Mouse (Mus musculus): ENCODE results near the gene Il12rb2. TPM values are rescaled to one million over a fixed set of nuclear protein-coding genes. Genes with fewer than 3 reads are reported as not detected.

Gene Il12rb2
- total and polyA plus RNA-seq, 3 experiments: 0.11 to 0.19 TPM; not detected in 1

GRCm38 (mm10) chr6:67318451-67318850, 57.5 kb downstream of the Il12rb2 start (continued):
- TF ChIP-seq ELF1 (IDR thresholded peaks at IDR 0.05; ENCODE audit: low read depth, low read length): no peak

GRCm38 (mm10) chr6:67317827-67318338, 58.1 kb downstream of the Il12rb2 start:
- 0 out of 2 replicates have a peak overlapping the region, but pooled peaks have one; percentile 17 for H3K9ac ChIP-seq (ENCODE audit: control insufficient read depth, low read depth, low read length, poor library complexity, severe bottlenecking)
- no peak overlapping the region for H3K27ac ChIP-seq (ENCODE audit: control insufficient read depth, low read depth, low read length)
- peak overlapping the region; percentile 23 to 25; a peak in 3 of 4 replicates for H3K4me3 ChIP-seq (ENCODE audit: control insufficient read depth in 1 of 2, insufficient read depth in 1 of 2, low read depth in 2 of 2, low read length in 2 of 2)
- H3K79me2 ChIP-seq (ENCODE audit: control insufficient read depth, insufficient read depth, low read length, poor library complexity): no peaks in the 10 kb centered on the region
- H3K36me3 ChIP-seq (ENCODE audit: control insufficient read depth in 1 of 2, insufficient read depth in 2 of 2, low read length in 2 of 2): peaks cover 0 to 2% of the 10 kb centered on the region in 2 experiments; a peak in 1 of 4 replicates
- DNase-seq (ENCODE audit: low read depth, low spot score): no peak
- H3K9me3 ChIP-seq (replicated peaks; ENCODE audit: insufficient read depth, low read length): no peaks in the 10 kb centered on the region
- TF ChIP-seq ZC3H11A (IDR thresholded peaks at IDR 0.05; ENCODE audit: low read depth, low read length) (no peak), TCF12 (IDR thresholded peaks at IDR 0.05; ENCODE audit: low read depth, low read length) (no peak), GABPA (IDR thresholded peaks at IDR 0.05; ENCODE audit: low read depth, low read length) (no peak), MAFK (IDR thresholded peaks at IDR 0.05; ENCODE audit: borderline replicate concordance, low read depth, low read length) (no peak), POLR2AphosphoS2 (IDR thresholded peaks at IDR 0.05; ENCODE audit: low read length) (no peak), RAD21 (IDR thresholded peaks at IDR 0.05; ENCODE audit: low read depth, low read length) (no peak), E2F4 (IDR thresholded peaks at IDR 0.05; ENCODE audit: borderline replicate concordance, low read depth, low read length) (no peak), BHLHE40 (IDR thresholded peaks at IDR 0.05; ENCODE audit: borderline replicate concordance, low read depth, low read length) (no peak), POLR2AphosphoS5 (IDR thresholded peaks at IDR 0.05; ENCODE audit: borderline replicate concordance, low read depth, low read length) (no peak), KAT2A (conservative IDR thresholded peaks at IDR 0.05; ENCODE audit: low read depth, low read length) (no peak), CHD1 (IDR thresholded peaks at IDR 0.05; ENCODE audit: low read depth, low read length) (no peak)
- H3K4me1 ChIP-seq (ENCODE audit: control insufficient read depth in 1 of 2, insufficient read depth in 2 of 2, low read length in 2 of 2): no peaks in the 10 kb centered on the region
- no peaks in the 10 kb centered on the region for H3K27me3 ChIP-seq (ENCODE audit: control insufficient read depth in 1 of 2, insufficient read depth in 2 of 2, low read length in 2 of 2)

GRCm38 (mm10) chr6:67317068-67317467, 58.9 kb downstream of the Il12rb2 start:
- peaks cover 0 to 2% of the 10 kb centered on the region in 2 experiments; a peak in 1 of 4 replicates for H3K36me3 ChIP-seq (ENCODE audit: control insufficient read depth in 1 of 2, insufficient read depth in 2 of 2, low read length in 2 of 2)
- no peak for TF ChIP-seq MYB (IDR thresholded peaks at IDR 0.05; ENCODE audit: low read depth, low read length)
- no peak for TF ChIP-seq POLR2AphosphoS2 (IDR thresholded peaks at IDR 0.05; ENCODE audit: low read length)
- TF ChIP-seq MAZ (IDR thresholded peaks at IDR 0.05; ENCODE audit: low read depth, low read length): no peak
- no peak for TF ChIP-seq MYC (IDR thresholded peaks at IDR 0.05; ENCODE audit: low read depth, low read length)
- TF ChIP-seq ZMIZ1 (IDR thresholded peaks at IDR 0.05; ENCODE audit: low read depth, low read length): no peak
- no peak for TF ChIP-seq ZKSCAN1 (IDR thresholded peaks at IDR 0.05; ENCODE audit: low read depth, low read length)
- no peak for TF ChIP-seq POLR2A (IDR thresholded peaks at IDR 0.05; ENCODE audit: control insufficient read depth in 1 of 2, insufficient read depth in 1 of 2, low read depth in 1 of 2, low read length in 2 of 2, poor library complexity in 1 of 2)
- TF ChIP-seq USF2 (IDR thresholded peaks at IDR 0.05; ENCODE audit: borderline replicate concordance in 1 of 2, insufficient read depth in 1 of 2, low read depth in 1 of 2, low read length in 2 of 2): no peak
- no peak for TF ChIP-seq EP300 (IDR thresholded peaks at IDR 0.05; ENCODE audit: low read depth in 1 of 2, low read length in 2 of 2)
- no peak for TF ChIP-seq TCF12 (IDR thresholded peaks at IDR 0.05; ENCODE audit: low read depth, low read length)
- no peak for TF ChIP-seq UBTF (IDR thresholded peaks at IDR 0.05; ENCODE audit: borderline replicate concordance, insufficient read depth, low read depth, low read length)
- TF ChIP-seq RAD21 (IDR thresholded peaks at IDR 0.05; ENCODE audit: low read depth, low read length): no peak
- TF ChIP-seq HCFC1 (IDR thresholded peaks at IDR 0.05; ENCODE audit: low read depth, low read length): no peak
- TF ChIP-seq MXI1 (IDR thresholded peaks at IDR 0.05; ENCODE audit: low read depth, low read length): no peak
- TF ChIP-seq MAX (IDR thresholded peaks at IDR 0.05; ENCODE audit: low read length): no peak
- no peaks in the 10 kb centered on the region for H3K4me1 ChIP-seq (ENCODE audit: control insufficient read depth in 1 of 2, insufficient read depth in 2 of 2, low read length in 2 of 2)
- no peak overlapping the region for H3K27ac ChIP-seq (ENCODE audit: control insufficient read depth, low read depth, low read length)
- H3K79me2 ChIP-seq (ENCODE audit: control insufficient read depth, insufficient read depth, low read length, poor library complexity): no peaks in the 10 kb centered on the region
- no peaks in the 10 kb centered on the region for H3K9me3 ChIP-seq (replicated peaks; ENCODE audit: insufficient read depth, low read length)
- DNase-seq (ENCODE audit: low read depth, low spot score): no peak
- no peak overlapping the region for H3K4me3 ChIP-seq (ENCODE audit: control insufficient read depth in 1 of 2, insufficient read depth in 1 of 2, low read depth in 2 of 2, low read length in 2 of 2)
- no peak overlapping the region for H3K9ac ChIP-seq (ENCODE audit: control insufficient read depth, low read depth, low read length, poor library complexity, severe bottlenecking)
- H3K27me3 ChIP-seq (ENCODE audit: control insufficient read depth in 1 of 2, insufficient read depth in 2 of 2, low read length in 2 of 2): no peaks in the 10 kb centered on the region

All from MEL (cell line).